Mouse (Mus musculus) midbrain, embryonic 13.5 days (tissue): Measurements from ENCODE around the gene Gm11168. TPM values are rescaled to one million over a fixed set of nuclear protein-coding genes. Genes with fewer than 3 reads are reported as not detected.
"Not testable (repeated sequence)": the region's sequence is repeated elsewhere in the genome, so short reads cannot be mapped to it uniquely, and the experiment has no call there.

ENCODE experiments used
- ATAC-seq: fragments of 200-750 bp; cut with Nextera tagmentation; 2 replicates; pipeline ENCODE4 v1.8.0; 2017; ENCODE audit warnings: mild to moderate bottlenecking, moderate TSS enrichment, moderate library complexity
- H3K27ac ChIP-seq: fragments of 300-500 bp; sonication (generic); 2 replicates; pipeline ENCODE4 v1.5.1; 2015; ENCODE audit warnings: inconsistent platforms, mild to moderate bottlenecking, moderate library complexity
- H3K27me3 ChIP-seq: fragments of 300-500 bp; sonication (generic); 2 replicates; pipeline ENCODE4 v1.6.1; 2015; ENCODE audit warnings: mild to moderate bottlenecking, inconsistent platforms
- H3K36me3 ChIP-seq: fragments of 300-500 bp; sonication (generic); 2 replicates; pipeline ENCODE4 v1.6.1; 2015; ENCODE audit warnings: mild to moderate bottlenecking, inconsistent platforms
- H3K4me1 ChIP-seq: fragments of 300-500 bp; sonication (generic); replicated peaks from 2 replicates; pipeline ENCODE4 v1.6.1; 2015; ENCODE audit warnings: inconsistent platforms
- H3K4me2 ChIP-seq: fragments of 300-500 bp; sonication (generic); replicated peaks from 2 replicates; pipeline ENCODE4 v1.6.1; 2015; ENCODE audit warnings: moderate library complexity, mild to moderate bottlenecking, inconsistent platforms
- H3K4me3 ChIP-seq: fragments of 300-500 bp; sonication (generic); replicated peaks from 2 replicates; pipeline ENCODE4 v1.5.1; 2015; ENCODE audit warnings: mild to moderate bottlenecking, inconsistent platforms
- H3K9ac ChIP-seq: fragments of 300-500 bp; sonication (generic); replicated peaks from 2 replicates; pipeline ENCODE4 v1.6.1; 2015; ENCODE audit warnings: mild to moderate bottlenecking, inconsistent platforms
- H3K9me3 ChIP-seq: fragments of 300-500 bp; sonication (generic); 2 replicates; pipeline ENCODE4 v1.6.1; 2016; ENCODE audit warnings: mild to moderate bottlenecking, inconsistent platforms
- WGBS: fragments of 180-500 bp; shearing (Covaris S2); methylation state at CpG from one replicate; pipeline ENCODE4 v1.1.7; 2015; 5-methylcytosine and 5-hydroxymethylcytosine counted together
- polyA plus RNA-seq: library from polyadenylated mRNA; unstranded; fragments of >200 nt; fragmentation: Nextera tagmentation; extraction: Ambion mirVana; gene quantifications from 2 replicates; pipeline ENCODE4 v1.2.1, GENCODE M21; 2015

The Gm11168 gene
- polyA plus RNA-seq: 0.32 and 0.35 TPM in 2 replicates

DNA sequence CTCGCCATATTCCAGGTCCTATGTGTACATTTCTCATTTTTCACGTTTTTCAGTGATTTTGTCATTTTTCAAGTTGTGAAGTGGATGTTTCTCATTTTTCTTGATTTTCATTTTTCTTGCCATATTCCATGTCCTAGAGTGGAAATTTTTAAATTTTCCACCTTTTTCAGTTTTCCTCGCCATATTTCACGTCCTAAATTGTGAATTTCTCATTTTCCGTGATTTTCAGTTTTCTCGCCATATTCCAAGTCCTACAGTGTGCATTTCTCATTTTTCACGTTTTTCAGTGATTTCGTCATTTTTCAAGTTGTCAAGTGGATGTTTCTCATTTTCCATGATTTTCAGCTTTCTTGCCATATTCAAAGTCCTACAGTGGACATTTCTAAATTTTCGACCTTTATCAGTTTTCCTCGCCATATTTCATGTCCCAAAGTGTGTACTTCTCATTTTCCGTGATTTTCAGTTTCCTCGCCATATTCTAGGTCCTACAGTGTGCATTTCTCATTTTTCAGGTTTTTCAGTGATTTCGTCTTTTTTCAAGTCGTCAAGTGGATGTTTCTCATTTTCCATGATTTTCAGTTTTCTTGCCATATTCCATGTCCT is at the start of gene Gm11168:
Gene Gm11168 (plus strand): TSS at position 553 of the 603 bp plus-strand sequence.
- ATAC-seq, H3K4me2 ChIP-seq, H3K36me3 ChIP-seq, H3K27ac ChIP-seq, H3K9me3 ChIP-seq, H3K27me3 ChIP-seq, H3K4me3 ChIP-seq, H3K9ac ChIP-seq, H3K4me1 ChIP-seq: not testable (repeated sequence)
- 74% methylated on average over 6 of the region's 14 CpGs for WGBS

DNA sequence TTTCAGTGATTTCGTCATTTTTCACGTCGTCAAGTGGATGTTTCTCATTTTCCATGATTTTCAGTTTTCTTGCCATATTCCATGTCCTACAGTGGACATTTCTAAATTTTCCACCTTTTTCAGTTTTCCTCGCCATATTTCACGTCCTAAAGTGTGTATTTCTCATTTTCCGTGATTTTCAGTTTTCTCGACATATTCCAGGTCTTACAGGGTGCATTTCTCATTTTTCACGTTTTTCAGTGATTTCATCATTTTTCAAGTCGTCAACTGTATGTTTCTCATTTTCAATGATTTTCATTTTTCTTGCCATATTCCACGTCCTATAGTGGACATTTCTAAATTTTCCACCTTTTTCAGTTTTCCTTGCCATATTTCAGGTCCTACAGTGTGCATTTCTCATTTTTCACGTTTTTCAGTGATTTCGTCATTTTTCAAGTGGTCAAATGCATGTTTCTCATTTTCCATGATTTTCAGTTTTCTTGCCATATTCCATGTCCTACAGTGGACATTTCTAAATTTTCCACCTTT is 2.6 kb upstream of the Gm11168 start, which contains the start of gene Gm10722:
Gene Gm10722 (plus strand): TSS at position 478 of the 528 bp plus-strand sequence.
- not testable (repeated sequence) for H3K36me3 ChIP-seq, H3K4me2 ChIP-seq, H3K4me3 ChIP-seq, ATAC-seq, H3K4me1 ChIP-seq, H3K27me3 ChIP-seq, H3K9ac ChIP-seq, H3K9me3 ChIP-seq, H3K27ac ChIP-seq
- WGBS: 75% methylated on average over 12 of the region's 12 CpGs

DNA sequence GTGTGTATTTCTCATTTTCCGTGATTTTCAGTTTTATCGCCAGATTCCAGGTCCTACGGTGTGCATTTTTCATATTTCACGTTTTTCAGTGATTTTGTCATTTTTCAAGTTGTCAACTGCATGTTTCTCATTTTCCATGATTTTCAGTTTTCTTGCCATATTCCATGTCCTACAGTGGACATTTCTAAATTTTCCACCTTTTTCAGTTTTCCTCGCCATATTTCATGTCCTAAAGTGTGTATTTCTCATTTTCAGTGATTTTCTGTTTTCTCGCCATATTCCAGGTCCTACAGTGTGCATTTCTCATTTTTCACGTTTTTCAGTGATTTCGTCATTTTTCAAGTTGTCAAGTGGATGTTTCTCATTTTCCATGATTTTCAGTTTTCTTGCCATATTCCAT is 2.1 kb upstream of the Gm11168 start:
- WGBS: 65% methylated on average over 8 of the region's 8 CpGs

GRCm38 (mm10) chr9:3001948-3002659 is 1.0 kb upstream of the Gm11168 start:
- H3K27ac ChIP-seq, H3K9ac ChIP-seq, H3K27me3 ChIP-seq, H3K36me3 ChIP-seq, H3K9me3 ChIP-seq, H3K4me3 ChIP-seq, H3K4me2 ChIP-seq, H3K4me1 ChIP-seq: not testable (repeated sequence)
- 70% methylated on average over 9 of the region's 11 CpGs for WGBS
- ATAC-seq: peak; percentile 90

More for the DNA sequence above, 2.1 kb upstream of the Gm11168 start:
- not testable (repeated sequence) for H3K4me1 ChIP-seq, H3K9ac ChIP-seq, H3K4me3 ChIP-seq, H3K27ac ChIP-seq, H3K36me3 ChIP-seq, H3K9me3 ChIP-seq, ATAC-seq, H3K4me2 ChIP-seq, H3K27me3 ChIP-seq

GRCm38 (mm10) chr9:3006179-3006578 is 3.0 kb downstream of the Gm11168 start:
- not testable (repeated sequence) for H3K36me3 ChIP-seq, H3K9ac ChIP-seq, H3K4me3 ChIP-seq, ATAC-seq, H3K27me3 ChIP-seq, H3K4me1 ChIP-seq, H3K4me2 ChIP-seq, H3K9me3 ChIP-seq, H3K27ac ChIP-seq
- WGBS: 85% methylated on average over 1 of the region's 5 CpGs

- ATAC-seq: peak; percentile 77
- H3K4me3 ChIP-seq, H3K27me3 ChIP-seq: not testable (repeated sequence)
Observed at GRCm38 (mm10) chr9:3006636-3007035, 3.5 kb downstream of the Gm11168 start.

GRCm38 (mm10) chr9:3007272-3007671 is 4.1 kb downstream of the Gm11168 start:
- not testable (repeated sequence) for H3K9me3 ChIP-seq, H3K9ac ChIP-seq, H3K4me3 ChIP-seq, H3K27me3 ChIP-seq, H3K36me3 ChIP-seq, H3K27ac ChIP-seq, H3K4me2 ChIP-seq, H3K4me1 ChIP-seq
- 80% methylated on average over 8 of the region's 9 CpGs for WGBS
- ATAC-seq: peak; percentile 37

More at GRCm38 (mm10) chr9:3006636-3007035, 3.5 kb downstream of the Gm11168 start:
- not testable (repeated sequence) for H3K36me3 ChIP-seq, H3K27ac ChIP-seq, H3K4me1 ChIP-seq, H3K4me2 ChIP-seq, H3K9me3 ChIP-seq, H3K9ac ChIP-seq
- 74% methylated on average over 8 of the region's 8 CpGs for WGBS

DNA sequence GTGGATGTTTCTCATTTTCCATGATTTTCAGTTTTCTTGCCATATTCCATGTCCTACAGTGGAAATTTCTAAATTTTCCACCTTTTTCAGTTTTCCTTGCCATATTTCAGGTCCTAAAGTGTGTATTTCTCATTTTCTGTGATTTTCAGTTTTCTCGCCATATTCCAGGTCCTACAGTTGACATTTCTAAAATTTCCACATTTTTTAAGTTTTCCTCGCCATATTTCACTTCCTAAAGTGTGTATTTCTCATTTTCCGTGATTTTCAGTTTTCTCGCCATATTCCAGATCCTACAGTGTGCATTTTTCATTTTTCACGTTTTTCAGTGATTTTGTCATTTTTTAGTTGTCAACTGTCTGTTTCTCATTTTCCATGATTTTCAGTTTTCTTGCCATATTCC is 6.2 kb downstream of the Gm11168 start:
- H3K4me3 ChIP-seq, H3K4me1 ChIP-seq, H3K27me3 ChIP-seq, H3K9me3 ChIP-seq, H3K9ac ChIP-seq, H3K4me2 ChIP-seq, H3K27ac ChIP-seq, H3K36me3 ChIP-seq: not testable (repeated sequence)
- ATAC-seq: peak; percentile 60
- WGBS: no CpG with 5 or more reads among the region's 5 CpGs

DNA sequence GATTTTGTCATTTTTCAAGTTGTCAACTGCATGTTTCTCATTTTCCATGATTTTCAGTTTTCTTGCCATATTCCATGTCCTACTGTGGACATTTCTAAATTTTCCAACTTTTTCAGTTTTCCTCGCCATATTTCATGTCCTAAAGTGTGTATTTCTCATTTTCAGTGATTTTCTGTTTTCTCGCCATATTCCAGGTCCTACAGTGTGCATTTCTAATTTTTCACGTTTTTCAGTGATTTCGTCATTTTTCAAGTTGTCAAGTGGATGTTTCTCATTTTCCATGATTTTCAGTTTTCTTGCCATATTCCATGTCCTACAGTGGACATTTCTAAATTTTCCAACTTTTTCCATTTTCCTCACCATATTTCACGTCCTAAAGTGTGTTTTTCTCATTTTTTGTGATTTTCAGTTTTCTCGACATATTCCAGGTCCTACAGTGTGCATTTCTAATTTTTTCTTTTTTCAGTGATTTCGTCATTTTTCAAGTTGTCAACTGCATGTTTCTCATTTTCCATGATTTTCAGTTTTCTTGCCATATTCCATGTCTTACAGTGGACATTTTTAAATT is 9.0 kb downstream of the Gm11168 start:
- ATAC-seq, H3K9ac ChIP-seq, H3K9me3 ChIP-seq, H3K4me1 ChIP-seq, H3K27me3 ChIP-seq, H3K27ac ChIP-seq, H3K4me3 ChIP-seq, H3K36me3 ChIP-seq, H3K4me2 ChIP-seq: not testable (repeated sequence)
- WGBS: 83% methylated on average over 3 of the region's 7 CpGs

DNA sequence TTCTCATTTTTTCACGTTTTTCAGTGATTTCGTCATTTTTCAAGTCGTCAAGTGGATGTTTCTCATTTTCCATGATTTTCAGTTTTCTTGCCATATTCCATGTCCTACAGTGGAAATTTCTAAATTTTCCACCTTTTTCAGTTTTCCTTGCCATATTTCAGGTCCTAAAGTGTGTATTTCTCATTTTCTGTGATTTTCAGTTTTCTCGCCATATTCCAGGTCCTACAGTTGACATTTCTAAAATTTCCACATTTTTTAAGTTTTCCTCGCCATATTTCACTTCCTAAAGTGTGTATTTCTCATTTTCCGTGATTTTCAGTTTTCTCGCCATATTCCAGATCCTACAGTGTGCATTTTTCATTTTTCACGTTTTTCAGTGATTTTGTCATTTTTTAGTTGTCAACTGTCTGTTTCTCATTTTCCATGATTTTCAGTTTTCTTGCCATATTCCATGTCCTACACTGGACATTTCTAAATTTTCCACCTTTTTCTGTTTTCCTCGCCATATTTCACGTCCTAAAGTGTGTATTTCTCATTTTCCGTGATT is 9.7 kb downstream of the Gm11168 start, which contains the start of gene Gm10721:
Gene Gm10721 (plus strand): TSS at position 408 of the 547 bp plus-strand sequence.
- WGBS: no CpG with 5 or more reads among the region's 11 CpGs
- peak; percentile 37; the same call in 1 of the 2 replicates for ATAC-seq
- H3K27ac ChIP-seq: not testable (repeated sequence)

GRCm38 (mm10) chr9:3015354-3015753 is 12.2 kb downstream of the Gm11168 start, which contains the start of gene Gm10720:
Gm10720 (plus strand) TSS chr9:3015654.
- not testable (repeated sequence) for H3K36me3 ChIP-seq, H3K27me3 ChIP-seq, H3K4me2 ChIP-seq, H3K9me3 ChIP-seq, H3K9ac ChIP-seq, ATAC-seq, H3K27ac ChIP-seq, H3K4me1 ChIP-seq, H3K4me3 ChIP-seq
- 75% methylated on average over 5 of the region's 9 CpGs for WGBS

More for the DNA sequence above, 9.7 kb downstream of the Gm11168 start, which contains the start of gene Gm10721:
- not testable (repeated sequence) for H3K9me3 ChIP-seq, H3K9ac ChIP-seq, H3K4me2 ChIP-seq, H3K4me1 ChIP-seq, H3K36me3 ChIP-seq, H3K4me3 ChIP-seq, H3K27me3 ChIP-seq

DNA sequence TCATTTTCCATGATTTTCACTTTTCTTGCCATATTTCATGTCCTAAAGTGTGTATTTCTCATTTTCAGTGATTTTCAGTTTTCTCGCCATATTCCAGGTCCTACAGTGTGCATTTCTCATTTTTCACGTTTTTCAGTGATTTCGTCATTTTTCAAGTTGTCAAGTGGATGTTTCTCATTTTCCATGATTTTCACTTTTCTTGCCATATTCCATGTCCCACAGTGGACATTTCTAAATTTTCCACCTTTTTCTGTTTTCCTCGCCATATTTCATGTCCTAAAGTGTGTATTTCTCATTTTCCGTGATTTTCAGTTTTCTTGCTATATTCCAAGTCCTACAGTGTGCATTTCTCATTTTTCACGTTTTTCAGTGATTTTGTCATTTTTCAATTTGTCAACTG is 12.8 kb downstream of the Gm11168 start:
- WGBS: 77% methylated on average over 6 of the region's 6 CpGs

More for the DNA sequence above, 12.8 kb downstream of the Gm11168 start:
- not testable (repeated sequence) for H3K27me3 ChIP-seq, H3K9me3 ChIP-seq, H3K36me3 ChIP-seq, H3K27ac ChIP-seq, H3K9ac ChIP-seq, H3K4me2 ChIP-seq, ATAC-seq, H3K4me1 ChIP-seq, H3K4me3 ChIP-seq
